Mouse (Mus musculus) layer of hippocampus, adult 2 months (tissue): Measurements from ENCODE around the gene Hdac6. TPM values are rescaled to one million over a fixed set of nuclear protein-coding genes. Genes with fewer than 3 reads are reported as not detected.

Source experiments
- DNase-seq, 2 experiments: peaks; one replicate each; pipeline ENCODE4 v3.0.0; 2022; ENCODE audit warnings: low spot score in 2 of 2
- H3K27ac ChIP-seq: fragments of 200-600 bp; 2 replicates; pipeline ENCODE4 v1.8.1; 2022
- H3K4me3 ChIP-seq: fragments of 200-600 bp; 2 replicates; pipeline ENCODE4 v1.8.1; 2022; ENCODE audit warnings: mild to moderate bottlenecking
- CTCF ChIP-seq: fragments of 200-600 bp; conservative IDR thresholded peaks from 2 replicates; pipeline ENCODE4 v1.8.1; 2022; ENCODE audit warnings: antibody characterized with exemption, mild to moderate bottlenecking, moderate library complexity
- long read RNA-seq, 2 experiments: library from polyadenylated mRNA; stranded (forward); transcript quantifications; one replicate each; pipeline ENCODE4 v2.0.0; 2021; ENCODE audit warnings: borderline mapping rate in 2 of 2
- total RNA-seq, 2 experiments: library from RNA; stranded (reverse); gene quantifications; 2 replicates each; pipeline ENCODE4 v1.2.3; 2021

Hdac6 gene
- 10 to 100 TPM; 49.2 to 51.4 TPM for total RNA-seq
- long read RNA-seq, experiment 1, full-length matches to known transcripts: 15 of 29 reads
- long read RNA-seq, experiment 1, partial matches to known transcripts: 8 of 29 reads
- long read RNA-seq, experiment 1, other reads (novel, unspliced or antisense): 6 of 29 reads
- long read RNA-seq, experiment 2, full-length matches to known transcripts: 22 of 53 reads
- long read RNA-seq, experiment 2, partial matches to known transcripts: 17 of 53 reads
- long read RNA-seq, experiment 2, other reads (novel, unspliced or antisense): 14 of 53 reads

- Histone ChIP-seq H3K27ac (peak within 1 kb of the TSS; percentile 85), H3K4me3 (peak within 1 kb of the TSS; percentile 62)
- no peak for DNase-seq
- TF ChIP-seq CTCF: no peak
These were observed at the start of gene Hdac6 for GRCm38 (mm10) chrX:7947108-7947899. Hdac6 (minus strand) TSS chrX:7947889.

- Histone ChIP-seq H3K27ac (no peak overlapping the region), H3K4me3 (no peak overlapping the region)
- DNase-seq: no peak
- no peak for TF ChIP-seq CTCF
These were observed 45.5 kb upstream of the Hdac6 start for GRCm38 (mm10) chrX:7993068-7993735.

GRCm38 (mm10) chrX:7992379-7993067 lies 44.8 kb upstream of the Hdac6 start:
- Histone ChIP-seq H3K4me3 (no peak overlapping the region), H3K27ac (no peak overlapping the region)
- no peak for TF ChIP-seq CTCF
- DNase-seq: no peak

- Histone ChIP-seq H3K4me3 (no peak overlapping the region), H3K27ac (no peak overlapping the region)
- TF ChIP-seq CTCF: no peak
- DNase-seq: no peak
These were observed 33.7 kb upstream of the Hdac6 start for GRCm38 (mm10) chrX:7981368-7981767.

- TF ChIP-seq CTCF: no peak
- Histone ChIP-seq H3K27ac (no peak within 1 kb of the TSS), H3K4me3 (no peak within 1 kb of the TSS)
- no peak for DNase-seq
These were observed 30.2 kb upstream of the Hdac6 start, which contains the start of gene Gata1 for GRCm38 (mm10) chrX:7977892-7978291. Gata1 (minus strand) TSS chrX:7978071.

- Histone ChIP-seq H3K4me3 (no peak overlapping the region), H3K27ac (no peak overlapping the region)
- no peak for DNase-seq
- no peak for TF ChIP-seq CTCF
These were observed 23.6 kb upstream of the Hdac6 start for GRCm38 (mm10) chrX:7971292-7971691.

- H3K4me3 ChIP-seq: no peak overlapping the region
- no peak for TF ChIP-seq CTCF
- DNase-seq: no peak
- H3K27ac ChIP-seq: no peak overlapping the region
These were observed 21.2 kb upstream of the Hdac6 start for GRCm38 (mm10) chrX:7968899-7969298.

- H3K4me3 ChIP-seq: no peak overlapping the region
- no peak for TF ChIP-seq CTCF
- DNase-seq: no peak
- H3K27ac ChIP-seq: no peak overlapping the region
These were observed 20.5 kb upstream of the Hdac6 start for GRCm38 (mm10) chrX:7968226-7968625.

- TF ChIP-seq CTCF: no peak
- DNase-seq: no peak
- H3K27ac ChIP-seq: no peak overlapping the region
- no peak overlapping the region for H3K4me3 ChIP-seq
These were observed 20.0 kb upstream of the Hdac6 start for GRCm38 (mm10) chrX:7967596-7968201.

- no peak for TF ChIP-seq CTCF
- no peak for DNase-seq
- Histone ChIP-seq H3K4me3 (no peak overlapping the region), H3K27ac (no peak overlapping the region)
These were observed 18.5 kb upstream of the Hdac6 start for GRCm38 (mm10) chrX:7966161-7966560.

GRCm38 (mm10) chrX:7963829-7964626 lies 16.3 kb upstream of the Hdac6 start:
- Histone ChIP-seq H3K4me3 (no peak overlapping the region), H3K27ac (no peak overlapping the region)
- no peak for TF ChIP-seq CTCF
- DNase-seq: no peak

- no peak for DNase-seq
- Histone ChIP-seq H3K27ac (no peak overlapping the region), H3K4me3 (no peak overlapping the region)
- TF ChIP-seq CTCF: no peak
These were observed 11.2 kb upstream of the Hdac6 start for GRCm38 (mm10) chrX:7958868-7959267.
